Mouse (Mus musculus) liver (tissue): ENCODE results near the gene Sgcb.
A peak's percentile ranks its signal among the peaks of the same experiment; 100 is the strongest.

Experiments used
- DNase-seq: peaks from one replicate; pipeline ENCODE4 v3.0.0-alpha.2; 2020; ENCODE audit warnings: mixed read lengths

The Sgcb gene

DNA sequence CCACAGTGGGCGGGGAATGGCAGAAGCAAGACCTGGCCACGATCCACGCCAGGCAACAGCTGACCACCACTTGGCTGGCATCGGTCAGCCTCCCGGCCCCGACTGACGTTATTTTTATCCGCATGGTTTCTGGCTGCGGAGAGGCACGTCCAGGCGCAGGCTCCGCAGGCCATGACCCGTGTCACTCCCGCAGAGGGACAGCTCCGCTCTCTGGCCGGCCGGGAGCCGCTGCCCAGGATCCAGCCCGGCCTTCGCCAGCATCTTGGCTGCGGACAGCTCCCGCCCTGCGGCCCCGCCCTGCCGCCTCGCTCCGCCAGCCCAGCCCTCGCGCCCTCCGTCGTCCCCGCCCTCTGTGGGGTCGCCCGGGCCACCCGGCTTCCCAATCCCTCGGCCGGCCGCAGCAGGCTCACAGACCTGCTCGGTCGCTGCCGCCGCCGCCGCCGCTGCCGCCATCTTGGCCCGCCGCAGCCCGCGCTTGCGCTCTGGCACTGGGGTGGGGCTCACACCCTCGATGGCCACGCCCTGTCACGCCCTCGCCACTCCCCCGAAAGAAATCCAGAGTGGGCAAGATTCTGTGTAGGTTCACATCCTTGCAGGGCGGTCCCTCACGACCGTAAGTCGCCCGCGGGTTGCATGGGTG is at the start of gene Sgcb:
Sgcb (minus strand) TSS at position 530 of the 640 bp plus-strand sequence.
- peak; percentile 76 for DNase-seq

DNA sequence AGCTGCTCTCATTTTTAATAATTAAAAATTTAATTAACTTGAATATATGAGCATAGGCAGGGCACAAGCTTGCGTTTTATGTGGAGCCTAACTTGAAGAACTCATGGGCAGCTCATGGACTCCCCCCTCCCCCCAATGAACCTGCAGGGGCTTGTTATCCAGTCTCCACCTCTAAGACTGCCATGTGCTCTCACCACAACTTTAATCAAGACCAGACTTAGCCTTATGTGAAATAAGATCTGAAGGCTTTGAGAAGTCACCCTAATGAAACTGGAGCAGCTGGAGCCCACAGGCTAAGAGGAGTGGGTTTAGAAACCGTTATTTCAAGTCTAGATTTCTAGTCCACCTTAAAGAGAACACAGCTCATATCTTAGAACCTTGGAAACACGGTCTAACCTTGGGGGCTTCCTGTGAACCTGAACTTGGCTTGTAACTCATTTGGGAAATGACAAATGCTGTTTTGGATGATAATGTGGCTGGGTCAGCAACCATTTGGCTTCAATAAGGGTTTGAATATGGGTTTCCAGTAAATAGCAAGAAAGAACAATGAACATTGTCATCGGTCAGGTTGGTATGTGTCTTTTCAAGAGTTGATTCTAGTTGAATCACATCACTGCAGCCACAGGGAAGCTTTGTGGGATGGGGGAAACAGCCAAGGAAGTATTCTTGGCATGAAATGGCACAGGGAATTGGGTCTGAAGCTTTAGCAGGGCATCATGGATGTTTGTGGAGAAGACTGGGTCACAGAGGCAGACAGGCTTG is 46.8 kb upstream of the Sgcb start:
- DNase-seq: no peak

DNA sequence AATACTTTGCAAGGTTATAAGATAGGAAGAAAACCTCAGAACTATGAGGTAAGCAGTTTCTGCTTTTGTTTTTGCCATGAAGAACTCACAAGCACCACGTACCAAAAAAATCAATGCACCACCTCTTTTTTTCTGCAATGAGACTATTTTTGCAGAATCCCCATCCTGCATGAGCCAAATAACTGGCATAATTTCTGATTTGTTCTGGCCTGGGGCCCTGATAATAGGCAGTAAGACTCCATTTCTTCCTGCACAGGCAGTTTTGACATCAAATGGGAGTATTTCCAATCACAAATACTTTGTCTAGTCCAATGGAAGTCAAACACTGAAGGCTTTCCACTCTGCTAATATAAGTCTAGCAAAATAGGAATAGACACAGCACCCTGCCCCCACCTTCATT is 46.2 kb upstream of the Sgcb start:
- DNase-seq: no peak

DNA sequence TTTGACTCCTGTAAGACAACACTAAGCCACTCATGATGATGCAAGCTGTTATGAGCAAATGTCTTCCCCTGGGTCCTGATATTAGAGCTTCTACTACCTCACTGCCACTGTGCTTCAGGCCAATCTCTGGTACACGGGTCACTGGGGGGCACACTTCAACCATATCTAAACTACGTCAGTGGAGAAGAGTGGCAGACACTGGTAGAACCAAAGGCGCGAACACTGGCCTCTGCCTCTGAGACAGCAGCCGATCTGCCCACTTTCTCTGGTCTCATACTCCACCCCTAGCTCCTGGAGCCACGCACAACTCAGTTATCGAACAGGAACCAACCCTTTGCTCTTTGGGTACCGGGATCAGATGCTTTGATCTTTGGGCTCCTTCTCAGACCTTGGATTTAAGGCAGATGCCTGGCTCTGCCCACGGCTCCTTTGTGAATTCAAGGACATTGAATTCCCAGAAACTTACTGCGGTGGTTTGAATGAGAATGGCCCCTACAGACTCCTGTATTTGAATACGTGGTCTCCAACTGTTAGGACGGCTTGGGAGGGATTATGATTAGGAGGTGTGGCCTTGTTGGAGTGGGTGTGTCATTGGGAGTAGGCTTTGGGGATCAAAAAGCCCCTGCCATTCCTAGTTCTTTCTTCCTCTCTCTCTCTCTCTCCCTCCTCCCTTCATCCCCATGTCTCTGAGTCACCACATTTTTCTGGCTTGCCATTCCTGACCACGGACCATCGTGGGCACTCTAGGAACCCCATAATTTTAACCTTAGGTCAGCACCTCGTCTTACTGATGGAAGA is 44.3 kb upstream of the Sgcb start:
- no peak for DNase-seq

DNA sequence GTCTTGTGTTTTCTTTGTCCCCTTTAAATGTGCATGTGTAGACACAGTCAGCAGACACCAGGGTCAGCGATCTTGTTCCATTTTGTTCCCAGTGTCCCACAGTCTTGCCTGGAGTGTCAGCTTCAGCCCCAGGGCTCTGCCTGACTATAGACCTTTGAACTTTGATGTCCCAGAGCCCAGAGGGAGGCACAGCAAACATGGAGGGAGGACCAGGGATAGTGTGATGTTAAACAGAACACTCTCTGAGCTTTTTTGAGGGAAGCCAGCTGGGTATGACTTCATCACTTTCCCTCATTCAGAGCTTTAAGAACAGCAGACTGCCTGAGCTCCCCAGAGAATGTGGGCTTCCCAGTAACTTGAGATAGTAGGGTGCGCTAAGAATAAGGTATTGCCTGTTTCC is 42.6 kb upstream of the Sgcb start:
- DNase-seq: peak; percentile 15

DNA sequence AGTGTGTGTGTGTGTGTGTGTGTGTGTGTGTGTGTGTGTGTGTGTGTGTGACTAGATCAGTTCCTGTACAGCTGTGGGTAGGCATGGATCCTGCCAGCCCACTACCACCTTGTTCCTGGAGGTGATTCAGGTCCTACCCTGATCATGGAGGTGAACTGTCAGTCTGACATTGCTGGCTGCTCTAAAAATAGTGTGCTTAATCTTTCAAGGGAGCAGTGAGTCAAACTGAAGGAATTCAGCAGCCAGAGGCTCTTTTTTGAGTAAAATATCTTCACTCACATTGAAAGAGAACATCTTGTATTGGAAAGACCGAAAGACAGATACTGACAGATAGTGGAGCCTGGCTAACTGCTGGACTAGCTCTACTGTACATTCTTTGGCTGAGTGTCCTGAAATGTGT is 41.0 kb upstream of the Sgcb start:
- no peak for DNase-seq

DNA sequence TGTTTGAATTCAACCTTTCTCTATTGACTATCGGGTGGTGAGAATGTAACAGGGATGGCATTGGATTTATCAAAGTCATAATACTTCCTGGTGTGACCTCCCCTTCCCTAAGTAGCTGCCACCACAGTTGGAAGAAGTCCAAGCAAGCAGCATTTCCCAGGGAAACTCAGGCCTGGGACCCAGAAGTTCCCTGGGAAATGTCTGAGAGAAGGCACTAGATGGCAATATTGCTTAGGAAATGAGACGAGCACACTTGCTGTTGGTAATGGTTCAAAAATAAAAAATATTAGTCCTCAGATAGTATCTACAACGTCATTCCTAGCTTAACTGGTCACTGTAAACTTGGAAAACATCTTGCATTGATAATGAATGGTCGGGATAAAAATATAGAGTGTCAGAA is 38.6 kb upstream of the Sgcb start:
- DNase-seq: no peak

DNA sequence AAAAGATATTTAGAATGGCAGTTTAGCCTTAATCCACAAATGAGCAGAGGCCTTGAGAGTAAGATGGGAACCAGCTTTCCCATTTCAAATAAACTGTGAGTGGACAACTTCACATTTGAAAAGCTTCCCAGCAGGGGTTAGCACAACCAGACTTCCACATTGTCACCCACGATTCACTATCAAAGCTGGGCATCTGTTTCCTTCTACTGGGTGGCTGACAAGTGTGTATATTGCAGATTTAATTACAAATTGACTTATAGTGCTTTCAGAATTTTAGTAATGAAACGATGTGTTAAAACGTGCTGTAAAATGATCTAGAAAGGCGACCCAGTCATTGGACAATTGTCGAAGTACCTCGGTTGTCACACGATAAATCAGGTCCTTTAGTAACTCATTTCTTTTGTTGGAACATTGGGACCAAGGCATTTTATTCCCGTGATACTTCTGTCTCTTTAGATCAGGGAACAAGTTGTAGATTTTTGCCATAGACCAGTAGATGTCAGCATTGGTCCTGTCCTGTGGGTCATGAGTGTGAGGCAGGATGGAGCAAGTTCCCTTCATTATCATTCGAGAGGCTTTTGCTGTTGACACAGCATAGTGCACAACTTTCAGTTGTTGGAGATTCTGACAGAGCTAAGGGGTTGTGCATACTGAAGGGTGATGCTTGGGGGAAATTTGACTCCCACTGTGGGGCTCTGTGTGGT is 36.3 kb upstream of the Sgcb start:
- DNase-seq: no peak

DNA sequence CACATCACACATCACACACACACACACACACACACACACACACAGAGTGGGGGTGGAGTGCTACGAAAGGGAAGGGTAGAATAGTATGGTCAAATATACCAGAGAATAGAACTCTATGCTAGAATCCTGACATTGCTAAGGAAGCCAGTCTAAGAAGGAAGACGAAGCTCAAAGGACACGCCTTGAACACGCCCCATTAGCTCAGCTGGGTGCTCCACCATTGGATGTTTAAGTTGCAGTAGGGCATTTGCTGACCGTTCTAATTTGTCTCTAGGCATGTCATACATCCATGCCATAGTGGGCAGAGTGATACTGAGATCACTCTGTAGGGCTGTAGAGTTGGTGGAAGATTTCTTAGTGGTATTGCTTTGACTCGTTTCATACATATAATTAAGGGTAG is 35.6 kb upstream of the Sgcb start:
- no peak for DNase-seq

DNA sequence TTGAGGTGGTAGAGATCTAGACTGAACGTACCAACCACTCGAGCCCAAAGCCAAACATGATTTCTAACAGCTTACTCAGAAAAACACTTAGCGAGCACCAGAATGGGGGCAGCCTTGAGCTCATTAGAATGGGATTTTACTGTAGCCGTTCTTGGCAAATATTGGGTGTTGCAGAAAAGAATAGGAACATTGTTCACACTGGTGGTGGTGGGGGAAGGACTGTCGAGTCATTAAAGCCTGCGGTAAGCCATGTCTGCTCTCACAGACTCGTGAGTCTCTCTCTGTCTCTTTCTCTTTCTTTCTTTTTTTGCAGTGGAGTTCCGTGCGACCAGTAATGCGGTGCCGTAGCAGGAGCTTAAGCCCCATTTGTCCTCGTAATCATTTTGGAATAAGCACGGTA is 29.0 kb upstream of the Sgcb start:
- no peak for DNase-seq

DNA sequence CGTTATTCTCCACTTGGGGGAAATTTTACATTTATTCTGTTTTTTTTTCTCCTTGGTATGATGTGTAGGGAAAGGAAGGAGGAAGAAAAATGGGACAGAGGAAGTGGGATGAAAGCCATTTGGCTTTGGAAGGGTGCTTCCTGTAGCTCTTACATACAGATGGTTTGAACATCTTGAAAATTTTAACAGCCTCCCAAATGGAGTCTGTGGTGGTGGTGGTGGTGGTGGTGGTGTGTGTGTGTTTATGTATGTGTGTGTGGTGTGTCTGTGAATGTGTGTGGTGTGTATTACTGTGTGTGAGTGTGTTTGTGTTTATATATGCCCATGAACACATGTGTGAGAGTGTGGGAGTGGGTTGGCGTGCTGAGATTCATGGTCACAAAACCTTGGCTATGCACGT is 28.0 kb upstream of the Sgcb start:
- DNase-seq: no peak

DNA sequence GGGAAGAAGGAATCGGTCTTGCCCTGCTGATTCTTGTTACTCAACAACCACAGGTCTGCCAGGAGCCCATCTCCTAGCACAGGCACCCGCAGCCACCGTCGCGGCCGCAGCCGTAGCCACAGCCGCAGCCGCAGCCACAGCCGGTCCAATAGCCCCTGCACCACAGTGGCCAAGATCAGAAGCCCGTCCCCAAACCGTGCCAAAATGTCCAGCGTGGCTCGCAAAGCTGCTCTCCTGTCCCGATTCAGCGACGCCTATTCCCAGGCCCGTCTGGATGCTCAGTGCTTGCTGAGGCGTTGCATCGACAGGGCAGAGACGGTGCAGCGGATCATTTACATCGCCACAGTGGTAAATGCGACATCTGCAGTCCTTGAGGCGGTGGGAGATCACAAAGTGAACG is 21.8 kb upstream of the Sgcb start:
- DNase-seq: no peak

DNA sequence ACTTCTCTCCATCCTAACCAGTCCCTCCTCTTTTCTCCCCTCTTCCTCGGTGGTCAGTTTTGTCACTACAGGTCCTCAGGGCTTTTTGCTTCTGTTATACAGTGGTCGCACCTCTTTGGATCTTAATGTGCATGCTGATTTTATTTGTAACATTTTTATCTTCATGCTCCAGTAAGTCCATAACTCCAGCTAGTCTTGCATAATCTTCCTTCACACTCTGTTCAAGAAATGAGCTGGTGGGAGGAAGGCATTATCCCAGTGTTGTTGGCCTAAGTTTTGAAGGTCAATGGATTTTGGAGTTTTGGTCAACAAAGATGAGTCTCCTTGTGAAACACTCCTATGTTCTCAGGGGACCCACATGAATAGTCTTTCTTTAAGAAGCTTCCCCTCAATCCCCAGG is 20.3 kb upstream of the Sgcb start:
- DNase-seq: no peak

DNA sequence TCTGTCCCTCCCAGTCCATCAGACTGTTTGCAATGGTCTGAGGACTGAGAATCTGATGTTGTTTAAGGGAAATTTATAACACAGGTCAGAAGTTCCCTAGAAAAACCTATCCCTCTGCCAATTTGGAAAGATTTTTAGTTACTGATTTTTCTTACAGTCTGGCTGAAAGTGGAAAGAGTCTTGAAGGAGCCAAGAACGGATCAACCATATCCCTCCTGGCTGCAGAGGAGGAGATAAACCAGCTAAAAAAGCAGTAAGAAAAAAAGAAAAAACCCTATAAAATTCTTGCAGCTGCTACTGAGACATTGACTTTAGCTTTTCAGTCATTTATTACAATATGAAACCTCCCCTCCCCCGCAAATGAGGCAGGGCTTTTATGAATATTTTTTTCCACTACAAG is 19.1 kb upstream of the Sgcb start:
- DNase-seq: no peak

DNA sequence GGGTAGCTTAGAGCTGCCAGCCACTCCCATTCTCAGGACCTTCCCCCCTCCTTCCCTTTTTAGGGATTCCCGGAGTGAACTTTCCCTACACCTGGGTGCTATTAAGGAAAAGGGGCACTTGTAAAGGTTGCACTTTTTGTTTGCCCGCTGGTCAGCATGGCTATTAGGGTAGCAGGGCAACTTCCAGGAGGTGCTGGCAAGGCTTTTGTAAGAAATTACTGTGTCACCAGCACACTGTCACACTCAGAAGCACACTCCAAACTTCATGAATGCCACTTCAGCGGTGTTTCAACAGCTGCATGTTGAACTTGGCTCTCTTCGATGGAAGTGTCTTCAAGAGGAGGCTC is 4.2 kb upstream of the Sgcb start:
- DNase-seq: no peak

DNA sequence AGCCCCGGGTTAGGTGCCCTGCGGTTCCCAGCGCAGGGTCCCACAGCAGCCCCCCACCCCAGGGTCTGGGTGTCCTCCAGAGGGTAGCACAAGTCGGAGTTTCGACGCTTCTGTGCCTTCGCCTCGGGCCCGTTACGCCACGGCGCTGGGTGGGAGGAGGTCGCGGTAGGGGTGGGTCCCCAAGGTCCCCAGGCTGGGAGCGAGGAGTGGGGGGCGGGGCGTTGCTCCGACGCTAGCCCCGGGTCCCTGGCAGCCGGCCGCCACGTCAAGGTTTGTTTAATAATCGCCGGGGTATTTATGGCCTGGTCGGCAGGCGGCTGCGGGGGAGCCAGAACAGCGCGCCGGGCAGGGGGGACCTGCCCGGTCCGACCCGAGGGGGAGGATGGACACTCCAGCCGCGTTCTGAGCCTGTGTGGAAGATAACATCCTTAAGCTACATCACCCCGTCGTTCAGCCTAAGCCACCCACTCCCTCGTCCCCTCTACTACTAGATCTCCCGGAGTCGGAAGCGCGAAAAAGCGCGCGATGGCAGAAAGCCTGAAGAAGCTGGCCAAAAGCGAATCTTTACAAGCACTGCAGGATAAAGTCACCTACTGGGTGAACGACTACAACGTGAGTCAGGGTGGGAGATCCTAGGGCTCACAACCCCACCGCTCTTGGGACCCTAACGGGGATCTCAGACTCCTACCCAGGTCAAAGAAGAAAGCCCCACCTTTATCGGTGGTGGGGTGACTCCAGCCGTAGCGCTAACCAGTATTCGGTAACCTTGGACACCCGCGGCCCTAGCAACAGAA is 3.7 kb upstream of the Sgcb start, which contains the start of gene Spata18:
Spata18 (plus strand) TSS at position 319 of the 794 bp plus-strand sequence.
- no peak for DNase-seq

DNA sequence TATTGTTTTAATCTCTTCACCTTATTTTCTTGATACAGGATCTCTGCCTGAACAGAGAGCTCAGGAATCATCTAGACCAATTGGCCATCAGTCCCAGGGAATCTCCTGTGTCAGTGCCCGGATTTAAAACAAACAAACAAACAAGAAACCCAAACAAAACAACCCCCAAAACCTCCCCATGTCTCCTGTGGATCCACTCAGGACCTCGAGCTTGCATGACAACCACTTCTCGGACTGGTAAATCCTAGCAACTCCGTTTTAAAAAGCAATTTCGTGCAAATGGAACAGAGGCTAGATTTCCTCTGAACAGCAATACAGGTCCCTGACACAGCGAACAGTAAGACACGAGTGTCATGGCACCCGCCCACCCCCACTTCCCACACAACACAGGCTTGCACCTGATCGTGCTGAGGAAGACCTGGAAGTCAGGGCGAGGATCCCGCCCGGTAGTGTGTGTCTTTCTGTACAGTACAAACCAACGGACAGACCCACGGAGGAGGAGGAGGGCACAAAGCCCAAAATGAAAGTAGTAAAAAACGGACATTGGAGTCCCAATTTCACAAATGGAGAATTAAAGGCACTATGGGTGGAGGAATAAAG is 2.9 kb upstream of the Sgcb start:
- DNase-seq: no peak

DNA sequence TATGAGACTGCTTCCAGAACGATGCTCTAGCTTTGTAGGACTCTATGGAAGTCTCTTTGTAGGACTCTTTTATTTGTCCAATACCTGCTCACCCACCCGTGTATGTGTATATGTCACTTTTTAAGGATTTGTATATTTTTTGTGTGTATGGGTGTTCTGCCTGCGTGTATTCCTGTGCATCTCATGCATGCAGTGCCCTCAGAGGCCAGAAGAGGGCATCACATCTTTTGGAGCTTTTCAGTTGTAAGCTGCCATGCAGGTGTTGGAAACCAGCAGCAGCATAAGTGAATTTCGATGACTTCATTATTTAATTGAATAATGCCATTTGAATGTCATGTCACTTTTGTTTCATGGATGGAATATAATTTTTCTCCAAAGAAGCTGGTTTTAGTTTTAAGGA is 5.5 kb downstream of the Sgcb start:
- peak; percentile 17 for DNase-seq

DNA sequence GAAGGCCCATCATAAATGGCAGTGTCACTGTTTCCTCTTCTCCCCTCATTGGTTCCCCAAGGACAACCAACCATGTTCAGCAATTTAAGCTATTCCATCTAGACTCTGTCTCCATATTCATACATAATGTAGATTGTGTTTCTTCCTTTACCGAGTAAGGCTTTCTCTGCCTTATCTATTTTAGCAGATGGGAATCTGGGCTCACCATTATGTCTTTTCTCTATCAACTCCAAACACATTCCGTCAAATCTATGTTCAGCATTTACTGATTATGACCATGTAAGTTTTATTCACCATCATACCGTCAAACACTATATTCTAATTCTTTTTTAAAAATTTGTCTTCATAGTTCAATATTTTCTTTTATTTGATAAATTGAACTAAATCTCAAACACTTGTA is 6.5 kb downstream of the Sgcb start:
- DNase-seq: no peak

DNA sequence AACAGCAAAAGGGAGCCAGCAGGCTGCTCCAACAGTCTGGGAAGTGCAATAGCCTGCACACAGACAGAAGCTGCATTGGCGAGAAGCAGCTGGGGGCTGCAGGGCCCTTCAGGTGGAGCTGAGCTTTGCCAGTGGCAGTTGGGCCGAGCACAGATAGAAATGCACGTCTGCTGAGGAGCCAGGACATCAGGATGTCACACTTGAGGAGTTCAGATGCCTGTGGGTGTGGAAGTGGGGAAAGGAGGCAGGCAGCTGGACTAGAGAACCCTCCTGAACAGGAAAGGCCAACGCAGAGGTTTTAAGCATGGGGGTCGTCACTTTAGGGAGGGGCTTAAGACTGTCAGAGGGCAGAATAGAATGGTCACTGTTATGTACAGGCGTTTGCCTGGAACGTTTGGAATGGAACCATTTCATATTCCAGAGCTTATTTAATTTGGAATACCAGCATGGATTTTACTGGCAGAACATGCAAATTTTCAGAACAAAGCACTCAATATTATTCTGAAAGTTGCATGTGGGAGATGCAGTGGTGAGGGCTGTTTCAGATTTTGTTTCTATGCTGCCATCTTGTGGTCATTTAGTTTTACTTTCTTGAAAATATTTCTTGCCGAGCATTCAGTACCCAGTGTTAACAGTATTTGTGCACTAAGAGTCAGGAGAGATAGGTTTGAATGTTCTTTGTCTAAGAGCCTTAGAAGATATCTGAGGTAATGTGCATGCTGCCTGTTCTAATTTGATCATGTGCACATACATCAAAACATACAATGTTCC is 10.1 kb downstream of the Sgcb start:
- DNase-seq: no peak

DNA sequence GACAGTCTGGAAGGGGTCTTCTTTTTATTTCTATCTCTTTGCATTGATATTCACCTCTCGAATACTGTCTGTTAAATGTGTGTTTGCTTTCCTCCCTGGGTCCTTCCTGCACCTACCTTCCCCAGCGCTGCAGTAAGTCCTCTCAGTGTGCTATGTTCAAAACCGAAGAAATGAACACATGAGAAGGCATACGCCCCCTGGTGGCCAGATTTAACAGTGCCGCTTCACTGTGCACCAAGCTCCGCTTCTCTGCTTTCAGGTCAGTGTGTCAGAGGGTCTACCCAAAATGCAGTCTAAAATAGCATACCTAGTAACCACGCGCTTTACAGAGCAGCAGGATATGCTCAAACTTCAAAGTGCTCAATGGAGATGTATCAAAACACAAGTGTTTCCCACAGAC is 14.4 kb downstream of the Sgcb start:
- DNase-seq: peak; percentile 50
